Mouse (Mus musculus): ENCODE measurements around the gene Efcab11. TPM values are rescaled to one million over a fixed set of nuclear protein-coding genes. Genes with fewer than 3 reads are reported as not detected.
A peak's percentile ranks its signal among the peaks of the same experiment; 100 is the strongest.

The Efcab11 gene
- total RNA-seq, 2 experiments from 2014 or later: 0.55 TPM; not detected in 1

DNA sequence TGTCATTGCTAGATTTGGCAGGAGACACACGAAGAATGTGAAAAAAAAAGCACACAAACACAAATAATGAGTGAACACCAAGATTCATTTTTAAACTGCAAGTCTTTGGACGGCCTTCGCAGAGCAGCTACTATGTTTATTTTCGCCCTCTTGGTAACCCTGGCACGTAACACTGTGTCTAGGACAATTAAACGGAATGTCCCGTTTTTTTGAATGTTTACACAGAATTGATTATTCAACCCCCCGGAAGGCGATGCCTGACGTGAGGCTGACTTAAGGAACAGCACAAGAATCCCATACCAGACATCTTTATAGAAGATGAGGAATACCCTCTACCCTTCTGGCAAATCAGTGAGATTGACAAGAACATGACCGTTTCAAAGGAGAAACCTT is 530 bp downstream of the Efcab11 start:
- intact Hi-C loops (cut with DNase I): no loop called here
- no peak for DNase-seq (ENCODE audit: low spot score in 2 of 2)

DNA sequence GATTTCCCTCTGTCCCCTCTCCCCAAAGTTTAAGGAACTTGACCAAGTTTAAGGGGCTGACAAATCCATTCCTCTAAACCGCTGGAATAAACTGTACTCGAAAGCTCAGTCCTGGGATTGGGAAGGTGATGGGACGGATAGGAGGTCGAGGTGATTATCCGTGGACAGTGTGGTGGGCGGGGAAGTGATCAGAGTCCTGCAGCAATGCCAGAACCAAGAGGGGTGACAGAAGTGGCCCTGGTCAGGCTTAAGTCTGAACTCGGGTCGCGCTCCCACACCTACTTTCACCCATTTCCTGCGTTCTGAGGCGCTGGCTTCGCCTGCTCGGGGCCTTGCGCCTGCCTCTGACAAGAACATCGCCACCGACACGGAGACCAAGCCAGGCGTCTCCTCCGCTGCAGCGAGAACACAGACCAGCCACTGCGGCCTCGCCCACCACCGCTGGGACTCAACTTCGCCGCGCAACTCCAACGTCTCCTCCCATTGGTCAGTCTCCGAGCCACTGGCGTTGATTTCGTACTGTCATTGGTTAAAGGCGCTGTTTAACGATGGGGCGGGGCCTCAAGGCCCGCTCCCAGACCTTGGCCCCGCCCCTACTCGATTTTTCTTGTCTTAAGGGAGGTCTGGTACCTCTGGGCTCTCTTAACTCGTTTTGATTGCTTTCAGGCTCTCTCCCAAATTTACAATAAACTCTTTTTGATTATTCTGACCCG is 1.1 kb downstream of the Efcab11 start:
- intact Hi-C loops (cut with DNase I): no loop called here

DNA sequence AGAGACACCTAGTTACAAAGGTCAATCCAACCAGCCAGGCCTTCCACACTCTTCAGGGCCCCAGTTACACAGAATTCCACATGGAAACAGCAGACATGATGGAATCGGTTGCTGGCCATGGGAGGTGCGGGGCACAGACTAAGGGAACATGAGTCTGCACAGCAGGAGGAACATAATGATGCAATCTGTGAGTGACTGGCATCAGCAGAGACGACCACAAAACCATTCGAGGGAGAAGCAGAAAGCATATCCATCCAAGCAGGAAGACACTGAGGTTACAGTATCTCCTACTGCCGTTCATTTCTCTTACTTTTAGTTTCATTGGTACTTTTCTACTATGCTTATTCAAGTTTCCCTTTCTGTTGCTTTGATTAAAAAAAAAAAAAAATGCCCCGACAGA is 9.6 kb downstream of the Efcab11 start:
- no peak for DNase-seq (ENCODE audit: low spot score in 2 of 2)
- intact Hi-C loops (cut with DNase I): no loop called here

More for the DNA sequence above, 1.1 kb downstream of the Efcab11 start:
- DNase-seq (ENCODE audit: low spot score in 2 of 2): peak; percentile 83 to 91

DNA sequence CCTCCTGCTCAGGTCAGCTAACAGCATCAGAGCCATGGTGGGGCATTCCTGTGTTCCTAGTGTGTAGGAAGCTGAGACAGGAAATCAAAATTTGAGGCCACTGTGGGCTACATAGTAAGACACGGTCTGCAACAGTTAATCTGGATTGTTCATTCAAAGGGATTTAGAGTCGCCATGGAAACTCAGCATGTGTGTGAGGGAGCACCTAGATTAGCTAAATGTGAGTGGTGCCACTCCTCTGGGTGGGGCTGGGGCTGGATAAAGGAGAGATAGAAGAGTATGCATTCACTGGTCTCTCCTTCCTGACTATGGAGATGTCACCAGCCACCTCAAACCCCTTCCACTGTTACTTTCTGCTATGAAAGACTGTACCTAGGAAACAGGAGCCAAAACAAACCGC is 10.8 kb downstream of the Efcab11 start:
- intact Hi-C loops (cut with DNase I): no loop called here
- DNase-seq (ENCODE audit: low spot score in 2 of 2): no peak

DNA sequence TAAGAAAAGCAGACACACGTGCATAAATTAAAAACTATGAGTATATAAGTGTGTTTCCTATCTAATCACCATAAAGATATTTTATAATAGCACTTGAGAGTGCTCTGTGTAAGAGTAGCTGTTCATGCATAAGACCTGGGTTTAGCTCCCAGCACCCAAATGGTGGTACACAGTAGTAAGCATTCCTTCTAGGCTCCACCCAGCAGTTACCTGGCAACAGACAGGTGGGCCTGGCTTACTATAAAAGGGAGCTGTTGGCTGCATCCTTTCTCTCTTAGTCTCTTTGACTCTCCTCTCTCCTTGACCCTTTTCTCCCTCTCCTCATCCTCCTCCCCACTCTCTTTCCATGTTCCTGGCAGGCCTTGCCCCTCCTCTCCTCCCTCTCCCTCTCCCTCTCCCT is 15.4 kb downstream of the Efcab11 start:
- no peak for DNase-seq (ENCODE audit: low spot score in 2 of 2)
- intact Hi-C loops (cut with DNase I): no loop called here

DNA sequence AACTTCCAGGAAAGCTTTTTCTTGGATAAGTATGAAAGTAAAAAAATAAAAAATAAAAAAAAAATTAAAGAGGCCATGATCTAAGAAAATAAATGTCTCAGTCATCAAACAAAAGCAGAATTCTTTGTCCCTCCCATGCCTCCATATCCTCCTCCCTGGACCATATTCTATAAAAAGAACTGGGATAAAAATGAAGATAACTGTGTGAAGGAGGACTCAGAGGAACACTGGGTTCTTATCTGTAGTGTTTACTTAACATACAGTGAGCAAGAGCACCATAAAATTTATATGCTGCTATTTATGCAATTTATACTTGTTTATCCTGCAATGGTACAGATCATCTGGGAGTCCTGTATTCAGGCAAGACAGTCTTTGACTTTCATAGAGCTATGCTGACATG is 19.6 kb downstream of the Efcab11 start:
- intact Hi-C loops (cut with DNase I): no loop called here
- no peak for DNase-seq (ENCODE audit: low spot score in 2 of 2)

DNA sequence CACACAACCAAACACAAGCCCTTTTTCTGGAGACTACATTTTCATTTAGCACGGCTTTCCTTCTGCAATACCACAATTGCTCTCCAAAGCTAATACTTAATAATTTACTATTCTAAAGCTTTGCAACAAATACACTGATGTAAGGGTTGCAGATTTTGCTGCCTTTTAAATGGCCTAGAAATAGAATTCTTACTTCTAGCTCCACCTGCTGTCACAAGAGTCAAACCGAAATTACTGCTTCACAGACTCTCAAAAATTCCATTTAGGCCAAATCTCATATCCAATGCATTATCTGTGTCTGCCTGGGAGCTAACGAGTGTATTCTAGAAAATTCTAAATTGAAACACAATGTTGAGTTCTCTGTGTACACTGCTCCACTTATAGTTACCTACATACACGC is 23.3 kb downstream of the Efcab11 start:
- DNase-seq (ENCODE audit: low spot score in 2 of 2): peak; percentile 10 to 28
- intact Hi-C loops (cut with DNase I): no loop called here

DNA sequence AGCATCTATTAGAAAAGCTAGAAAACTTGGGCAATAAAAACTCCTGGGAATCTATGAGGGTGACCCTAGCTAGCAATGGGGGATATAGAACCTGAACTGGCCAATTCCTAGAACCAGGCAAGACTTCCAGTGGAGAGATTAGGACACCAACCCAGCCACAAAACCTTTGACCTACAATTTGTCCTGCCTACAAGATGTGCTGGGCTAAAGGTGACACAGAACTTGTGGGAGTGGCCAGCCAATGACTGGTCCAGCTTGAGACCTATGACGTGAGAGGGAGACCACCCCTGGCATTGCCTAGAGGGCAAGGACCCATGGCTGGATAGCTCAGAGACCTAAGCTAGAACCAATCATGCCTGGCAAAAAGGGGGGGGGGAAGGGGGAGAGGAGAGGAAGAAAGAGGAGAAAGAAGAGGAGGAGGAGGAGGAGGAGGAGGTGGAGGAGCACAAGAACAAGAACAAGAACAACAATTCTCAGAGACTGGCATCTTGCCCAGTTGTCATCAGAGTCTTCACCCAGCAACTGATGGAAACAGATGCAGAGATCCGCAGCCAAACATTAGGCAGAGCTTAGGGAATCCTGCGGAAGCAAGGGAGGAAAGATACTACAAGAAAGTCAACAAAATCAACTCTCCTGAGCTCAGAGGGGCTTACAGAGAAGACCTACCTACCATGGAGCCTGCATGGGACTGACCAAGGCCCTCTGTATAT is 24.7 kb downstream of the Efcab11 start:
- intact Hi-C loops (cut with DNase I): no loop called here
- DNase-seq (ENCODE audit: low spot score in 2 of 2): no peak

DNA sequence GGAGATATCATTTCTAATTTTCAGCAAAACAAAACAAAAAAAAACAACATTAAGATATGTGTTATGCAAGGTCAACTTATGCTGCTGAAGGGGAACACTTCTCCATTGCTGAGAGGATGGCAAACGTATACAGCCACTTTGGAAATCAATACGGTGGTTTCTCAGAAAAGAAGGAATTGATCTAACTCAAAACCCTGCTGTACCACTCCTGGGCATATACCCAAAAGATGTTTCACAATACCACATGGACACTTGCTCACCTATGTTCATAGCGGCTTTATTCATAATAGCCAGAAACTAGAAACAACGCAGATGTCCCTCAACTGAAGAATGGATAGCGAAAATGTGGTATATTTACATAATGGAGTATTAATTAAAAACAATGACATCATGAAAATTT is 25.6 kb downstream of the Efcab11 start:
- DNase-seq (ENCODE audit: low spot score in 2 of 2): no peak
- intact Hi-C loops (cut with DNase I): no loop called here

DNA sequence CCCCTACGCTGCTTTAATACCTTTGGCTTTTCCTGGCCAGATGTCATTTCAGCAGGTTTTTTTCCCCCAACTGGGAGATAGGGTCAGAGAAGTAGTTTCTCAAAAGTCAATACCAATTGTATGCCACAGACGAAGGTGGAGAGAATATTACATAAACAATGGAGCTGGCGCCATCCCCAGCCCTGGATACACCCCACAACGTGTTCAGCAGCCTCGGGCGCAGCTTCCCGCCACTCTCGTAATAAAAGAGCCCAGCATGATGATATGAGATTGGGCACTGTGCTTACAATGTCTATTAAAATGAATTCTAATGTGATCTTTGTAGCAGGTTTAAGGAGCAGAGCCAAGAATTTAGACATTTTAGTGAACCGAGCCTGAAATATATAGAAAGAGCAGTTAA is 28.2 kb downstream of the Efcab11 start:
- intact Hi-C loops (cut with DNase I): no loop called here
- DNase-seq (ENCODE audit: low spot score in 2 of 2): no peak

DNA sequence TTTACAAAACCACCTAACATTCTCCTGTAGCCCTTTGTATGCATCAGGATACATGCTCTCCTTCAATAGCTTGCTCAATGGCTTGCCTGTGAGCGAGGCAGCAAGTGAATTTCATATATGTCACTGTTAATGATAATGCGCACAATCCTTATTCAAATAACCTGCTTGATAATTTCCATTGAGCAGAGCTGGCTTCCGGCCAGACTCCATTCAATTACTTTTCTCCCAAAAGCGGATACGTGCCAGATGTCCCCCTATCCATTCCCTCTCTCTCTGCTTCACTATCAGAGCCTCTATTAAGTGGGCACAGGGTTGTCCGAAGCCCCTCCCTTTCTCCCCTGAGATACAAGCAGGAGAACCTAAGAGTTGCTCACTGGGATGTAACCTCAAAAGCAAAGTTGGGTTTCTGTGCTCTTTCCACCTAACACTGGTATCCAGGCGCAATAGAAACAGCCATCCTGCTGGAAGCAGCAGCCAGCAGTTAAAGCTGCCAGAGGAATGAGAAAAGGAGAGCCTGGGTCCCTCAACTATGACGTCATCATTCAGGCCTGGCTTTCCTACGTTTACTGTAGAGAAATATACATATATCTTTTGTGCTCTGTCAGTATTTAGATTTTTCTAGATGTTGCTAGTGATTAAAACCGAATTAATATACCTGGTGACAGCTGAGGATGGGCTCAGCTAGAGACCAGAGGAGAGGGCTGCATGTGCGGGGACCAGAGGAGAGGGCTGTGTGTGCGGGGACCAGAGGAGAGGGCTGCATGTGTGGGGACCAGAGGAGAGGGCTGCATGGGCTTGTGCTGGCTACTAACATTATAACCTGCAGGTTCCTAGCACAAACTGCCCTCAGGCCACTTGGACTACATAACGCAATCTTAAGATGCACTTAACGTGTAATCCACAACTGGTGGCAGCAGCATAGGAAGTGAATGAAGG is 30.6 kb downstream of the Efcab11 start:
- DNase-seq (ENCODE audit: low spot score in 2 of 2): no peak
- intact Hi-C loops (cut with DNase I): no loop called here

DNA sequence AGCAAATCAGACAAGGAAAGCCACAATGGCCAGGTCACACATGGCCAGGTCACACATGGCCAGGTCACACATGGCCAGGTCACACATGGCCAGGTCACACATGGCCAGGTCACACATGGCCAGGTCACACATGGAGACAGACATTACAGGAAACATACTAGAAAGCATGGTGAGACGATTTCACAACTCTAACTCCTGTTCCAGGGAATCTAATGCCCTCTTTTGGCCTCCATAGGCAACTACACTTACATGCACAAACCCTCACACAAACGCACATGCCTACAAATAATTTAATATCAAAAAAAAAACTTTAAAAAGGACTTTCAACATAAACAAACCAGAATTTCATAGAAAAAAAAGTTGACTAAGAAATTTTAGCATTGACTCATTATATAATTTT is 34.2 kb downstream of the Efcab11 start:
- intact Hi-C loops (cut with DNase I): no loop called here
- no peak for DNase-seq (ENCODE audit: low spot score in 2 of 2)

DNA sequence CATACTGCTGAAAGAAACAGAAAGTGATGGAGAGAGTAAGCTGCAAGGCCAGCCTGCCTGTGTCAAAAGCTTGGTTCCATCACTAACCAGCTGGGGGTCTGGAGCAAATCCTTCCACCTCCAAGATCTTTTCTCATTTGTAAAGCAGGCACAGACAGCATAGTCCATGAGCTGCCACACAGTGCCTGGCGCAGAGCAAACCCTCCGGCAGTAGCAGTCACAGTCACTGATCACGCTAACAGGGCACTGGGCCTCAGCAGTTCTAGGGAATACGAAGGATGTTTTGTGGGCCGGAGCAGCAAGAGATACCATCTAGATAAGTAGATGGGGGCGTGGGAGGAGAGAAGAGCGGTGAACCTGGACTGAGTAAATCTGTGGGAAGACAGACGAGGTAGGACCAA is 39.3 kb downstream of the Efcab11 start:
- intact Hi-C loops (cut with DNase I): no loop called here
- no peak for DNase-seq (ENCODE audit: low spot score in 2 of 2)

DNA sequence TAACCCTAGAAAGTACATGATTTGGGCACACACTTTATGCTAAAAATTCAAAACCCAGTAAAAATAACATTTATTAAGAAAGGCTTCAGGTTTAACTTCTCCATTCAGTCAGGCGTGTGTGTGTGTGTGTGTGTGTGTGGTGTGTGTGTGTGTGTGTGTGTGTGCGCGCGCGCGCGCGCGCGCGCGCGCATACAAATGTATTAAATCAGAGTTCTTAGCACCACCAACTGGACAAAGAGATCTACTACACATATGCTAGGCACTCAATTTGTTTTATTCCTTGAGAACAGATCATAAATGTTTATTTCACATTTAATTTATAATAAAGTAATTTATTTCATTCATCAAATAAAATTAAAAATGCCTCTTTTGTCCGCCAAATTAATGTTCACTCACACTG is 45.5 kb downstream of the Efcab11 start:
- peak; percentile 30 to 56 for DNase-seq (ENCODE audit: low spot score in 2 of 2)

DNA sequence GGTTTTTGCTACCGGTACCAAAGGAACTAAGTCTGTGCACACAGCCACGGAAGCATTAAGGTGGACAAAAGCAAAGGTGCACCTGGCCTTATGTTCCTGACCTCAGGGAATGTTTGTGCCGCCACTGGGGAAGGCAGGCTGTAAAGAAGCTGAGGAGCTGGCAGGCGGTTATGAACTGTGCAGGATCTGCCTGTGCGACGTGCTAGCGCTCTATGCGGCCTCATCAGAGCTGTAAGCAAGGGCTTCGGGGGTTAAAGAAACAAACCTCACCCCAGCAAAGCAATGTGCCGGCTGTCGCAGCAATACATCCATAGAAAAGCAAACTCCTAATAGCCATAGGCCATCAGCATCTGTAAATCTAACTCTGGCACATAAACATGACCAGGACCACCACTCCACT is 46.1 kb downstream of the Efcab11 start:
- intact Hi-C loops (cut with DNase I): loop anchor here (5.0 kb wide), 3 partner anchors 276 to 741 kb away; partner anchors contain the start of gene Foxn3
- no peak for DNase-seq (ENCODE audit: low spot score in 2 of 2)

More for the DNA sequence above, 45.5 kb downstream of the Efcab11 start:
- intact Hi-C loops (cut with DNase I): loop anchor here (5.0 kb wide), 3 partner anchors 276 to 741 kb away; partner anchors contain the start of gene Foxn3

DNA sequence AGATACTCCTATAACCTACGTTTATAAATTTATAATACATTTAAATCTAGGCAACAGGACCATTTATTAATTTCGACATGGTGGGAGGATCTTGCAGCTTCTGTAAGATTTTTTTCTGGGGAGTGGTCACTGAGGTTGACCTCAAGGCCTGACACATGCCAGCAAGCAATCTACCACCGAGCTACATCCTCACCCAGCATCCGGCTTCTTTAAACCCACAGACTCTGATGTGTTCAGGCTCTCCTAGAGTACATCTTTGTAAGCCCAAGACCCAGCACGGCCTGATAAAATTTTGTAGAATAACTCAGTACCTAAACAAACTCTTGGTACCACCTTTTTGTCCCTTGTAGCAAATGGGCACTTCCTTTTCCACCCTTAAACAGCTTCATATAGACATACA is 46.7 kb downstream of the Efcab11 start:
- DNase-seq (ENCODE audit: low spot score in 2 of 2): no peak
- intact Hi-C loops (cut with DNase I): loop anchor here (5.0 kb wide), 3 partner anchors 275 to 740 kb away; partner anchors contain the start of gene Foxn3

DNA sequence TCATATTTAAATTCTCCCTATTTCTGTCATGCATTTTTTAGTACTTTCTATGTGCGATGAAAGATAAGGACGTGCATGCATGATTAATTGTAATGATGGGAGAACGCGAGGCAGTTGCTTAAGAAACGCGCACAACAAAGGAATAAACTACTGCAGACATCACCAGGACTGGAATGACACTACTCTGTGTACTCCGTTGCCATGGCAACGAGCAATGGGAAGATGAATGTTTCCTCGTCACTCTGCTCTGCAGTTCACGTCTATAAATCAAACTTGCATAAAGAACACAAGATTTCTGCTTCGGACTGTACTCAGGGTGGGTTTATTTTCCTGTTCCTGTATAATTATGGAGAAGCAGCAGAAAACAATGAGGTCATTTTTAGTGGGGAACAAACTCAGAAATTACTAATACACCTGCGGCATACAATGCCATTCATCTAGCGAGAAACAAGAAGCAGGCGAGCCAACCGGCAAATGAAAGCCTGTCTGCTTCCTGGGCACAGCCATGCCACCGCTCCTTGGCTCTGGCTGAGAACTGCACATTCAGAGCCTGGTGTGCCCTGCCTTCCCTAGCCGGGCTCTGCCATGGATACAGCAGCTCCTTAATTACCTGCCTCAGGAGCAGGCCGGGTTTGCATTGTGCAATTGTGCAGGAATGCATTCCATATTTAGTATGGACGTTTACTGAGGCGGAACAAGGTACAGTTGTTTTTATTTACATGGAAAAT is 47.7 kb downstream of the Efcab11 start:
- intact Hi-C loops (cut with DNase I): loop anchor here (5.0 kb wide), 3 partner anchors 274 to 739 kb away; partner anchors contain the start of gene Foxn3
- DNase-seq (ENCODE audit: low spot score in 2 of 2): peak; percentile 71

DNA sequence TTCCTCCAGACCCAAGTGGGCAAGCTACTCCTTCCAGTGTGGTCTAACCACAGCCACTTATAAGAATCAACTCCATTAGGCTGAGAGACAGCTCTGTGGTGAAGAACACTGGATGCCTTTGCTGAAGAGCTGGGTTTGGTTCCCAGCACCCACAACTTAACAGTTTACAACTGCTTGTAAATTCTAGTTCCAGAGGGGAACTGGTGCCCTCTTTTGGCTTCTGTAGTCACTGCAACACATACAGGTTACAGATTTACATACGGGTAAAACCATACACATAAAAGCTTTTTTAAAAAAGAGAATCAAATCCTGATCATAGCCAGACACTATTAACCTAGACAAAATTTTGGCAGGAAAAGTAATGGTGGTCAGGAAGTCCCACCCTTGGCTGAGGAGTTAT is 50.8 kb downstream of the Efcab11 start:
- no peak for DNase-seq (ENCODE audit: low spot score in 2 of 2)
- intact Hi-C loops (cut with DNase I): no loop called here

DNA sequence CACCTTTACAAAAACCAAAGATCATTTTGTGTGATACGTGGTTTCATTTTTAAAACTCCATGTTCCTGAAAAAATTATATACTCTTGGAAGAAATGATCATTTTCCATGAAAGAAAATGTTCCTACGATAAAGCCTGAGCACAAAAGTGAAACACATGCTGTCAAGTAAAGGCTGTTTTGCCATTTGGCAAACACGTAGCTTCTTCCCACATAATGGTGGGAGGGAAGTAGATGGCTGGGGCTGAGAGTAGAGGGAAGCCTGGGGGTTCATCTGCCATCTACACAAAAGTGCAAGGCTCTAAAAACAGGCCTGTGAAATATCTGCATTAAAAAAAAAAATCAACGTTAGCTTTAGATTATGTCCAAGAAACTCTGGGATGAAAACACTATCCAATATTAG is 61.6 kb downstream of the Efcab11 start:
- DNase-seq (ENCODE audit: low spot score in 2 of 2): peak in 1 of 2 experiments; percentile 36
- intact Hi-C loops (cut with DNase I): no loop called here

All from left cerebral cortex, postnatal 25 days (tissue).